Mouse (Mus musculus) forebrain, embryonic 10.5 days (tissue): ENCODE data around the gene 3830406C13Rik. TPM values are rescaled to one million over a fixed set of nuclear protein-coding genes. Genes with fewer than 3 reads are reported as not detected.

ENCODE experiments used
- DNase-seq: peaks from one replicate; pipeline ENCODE4 v3.0.0-alpha.2; 2017; ENCODE audit warnings: low spot score; ENCODE audit errors: extremely low spot score
- H3K27ac ChIP-seq: fragments of 300-500 bp; sonication (generic); 2 replicates; pipeline ENCODE4 v1.5.1; 2016; ENCODE audit warnings: mild to moderate bottlenecking
- H3K27me3 ChIP-seq: fragments of 300-500 bp; sonication (generic); 2 replicates; pipeline ENCODE4 v1.6.1; 2016; ENCODE audit warnings: mild to moderate bottlenecking; ENCODE audit not compliant: poor library complexity, severe bottlenecking
- H3K36me3 ChIP-seq: fragments of 300-500 bp; sonication (generic); replicated peaks from 2 replicates; pipeline ENCODE4 v1.6.1; 2016; ENCODE audit warnings: mild to moderate bottlenecking, moderate library complexity
- H3K4me1 ChIP-seq: fragments of 300-500 bp; sonication (generic); 2 replicates; pipeline ENCODE4 v1.6.1; 2016
- H3K4me3 ChIP-seq: fragments of 300-500 bp; sonication (generic); 2 replicates; pipeline ENCODE4 v1.5.1; 2016; ENCODE audit warnings: mild to moderate bottlenecking, moderate library complexity
- H3K9me3 ChIP-seq: fragments of 300-500 bp; sonication (generic); 2 replicates; pipeline ENCODE4 v1.6.1; 2016; ENCODE audit warnings: mild to moderate bottlenecking, moderate library complexity
- WGBS: fragments of 180-500 bp; shearing (Covaris S2); methylation state at CpG from one replicate; pipeline ENCODE4 v1.1.7; 2016; 5-methylcytosine and 5-hydroxymethylcytosine counted together
- polyA plus RNA-seq: library from polyadenylated mRNA; unstranded; fragments of >200 nt; fragmentation: Nextera tagmentation; extraction: Ambion mirVana; gene quantifications from 2 replicates; pipeline ENCODE4 v1.2.1, GENCODE M21; 2016

Gene 3830406C13Rik
- polyA plus RNA-seq, 1 experiment from 2014 or later: 26.3 TPM

GRCm38 (mm10) chr14:12345241-12345921, 61.4 kb downstream of the 3830406C13Rik start:
- peaks cover 22% of the 10 kb centered on the region for H3K36me3 ChIP-seq
- H3K4me1 ChIP-seq: peaks cover 97% of the 10 kb centered on the region
- no peaks in the 10 kb centered on the region for H3K9me3 ChIP-seq
- peaks cover 100% of the 10 kb centered on the region for H3K27me3 ChIP-seq
- peak overlapping the region; percentile 96 for H3K27ac ChIP-seq
- DNase-seq: peak; percentile 72
- under 1% methylated on average over 40 of the region's 40 CpGs for whole genome bisulfite sequencing
- peak overlapping the region; percentile 71 for H3K4me3 ChIP-seq

- Histone ChIP-seq H3K36me3 (peaks cover 22% of the 10 kb centered on the region), H3K4me3 (peak overlapping the region; percentile 71), H3K4me1 (peaks cover 94% of the 10 kb centered on the region), H3K9me3 (no peaks in the 10 kb centered on the region), H3K27ac (peak overlapping the region; percentile 96), H3K27me3 (peaks cover 100% of the 10 kb centered on the region)
- peak; percentile 77 for DNase-seq
- under 1% methylated on average over 50 of the region's 50 CpGs for WGBS
Observed at GRCm38 (mm10) chr14:12346011-12346864, 62.3 kb downstream of the 3830406C13Rik start.

- DNase-seq: peak; percentile 78
- peak overlapping the region; percentile 96 for H3K27ac ChIP-seq
- peak overlapping the region; percentile 71 for H3K4me3 ChIP-seq
Observed at GRCm38 (mm10) chr14:12346865-12347600, 63.1 kb downstream of the 3830406C13Rik start.

GRCm38 (mm10) chr14:12348089-12348488, 64.1 kb downstream of the 3830406C13Rik start, which contains the start of gene Fezf2:
TSS of gene Fezf2 (minus strand) at chr14:12348189.
- Histone ChIP-seq H3K9me3 (no peaks in the 10 kb centered on the region), H3K27me3 (peaks cover 100% of the 10 kb centered on the region), H3K4me3 (peak within 1 kb of the TSS; percentile 71), H3K4me1 (peaks cover 76% of the 10 kb centered on the region), H3K36me3 (peaks cover 9% of the 10 kb centered on the region; the same call in 1 of the 2 replicates), H3K27ac (peak within 1 kb of the TSS; percentile 96)
- DNase-seq: no peak
- 0% methylated on average over 2 of the region's 2 CpGs for WGBS

More at GRCm38 (mm10) chr14:12346865-12347600, 63.1 kb downstream of the 3830406C13Rik start:
- Histone ChIP-seq H3K36me3 (peaks cover 18% of the 10 kb centered on the region), H3K4me1 (peaks cover 86% of the 10 kb centered on the region), H3K27me3 (peaks cover 100% of the 10 kb centered on the region), H3K9me3 (no peaks in the 10 kb centered on the region)
- 1% methylated on average over 26 of the region's 26 CpGs for WGBS

GRCm38 (mm10) chr14:12349334-12350090, 65.5 kb downstream of the 3830406C13Rik start:
- peaks cover 100% of the 10 kb centered on the region for H3K27me3 ChIP-seq
- DNase-seq: peak; percentile 44
- 4% methylated on average over 15 of the region's 15 CpGs for WGBS

GRCm38 (mm10) chr14:12350271-12350916, 66.4 kb downstream of the 3830406C13Rik start:
- H3K4me3 ChIP-seq: peak overlapping the region; percentile 13
- WGBS: 5% methylated on average over 16 of the region's 16 CpGs
- peak overlapping the region; percentile 73 for H3K27ac ChIP-seq
- H3K9me3 ChIP-seq: no peaks in the 10 kb centered on the region
- peak; percentile 41 for DNase-seq
- peaks cover 61% of the 10 kb centered on the region for H3K4me1 ChIP-seq
- peaks cover 100% of the 10 kb centered on the region for H3K27me3 ChIP-seq
- no peaks in the 10 kb centered on the region for H3K36me3 ChIP-seq

More at GRCm38 (mm10) chr14:12349334-12350090, 65.5 kb downstream of the 3830406C13Rik start:
- Histone ChIP-seq H3K4me3 (no peak overlapping the region), H3K4me1 (peaks cover 70% of the 10 kb centered on the region), H3K9me3 (no peaks in the 10 kb centered on the region), H3K36me3 (no peaks in the 10 kb centered on the region), H3K27ac (peak overlapping the region; percentile 73)

Other genes starting within 250 kb of the 3830406C13Rik start
- gene Gm49355, start 197 bp upstream of the 3830406C13Rik start, polyA plus RNA-seq: 0.10 and 0.11 TPM in 2 replicates
- gene Fezf2, start 64.0 kb downstream of the 3830406C13Rik start, polyA plus RNA-seq: 31.3 and 35.2 TPM in 2 replicates